Mouse (Mus musculus) testis, adult 10 weeks (tissue): ENCODE data around the gene Gtf2f1. TPM values are rescaled to one million over a fixed set of nuclear protein-coding genes. Genes with fewer than 3 reads are reported as not detected.

Source experiments
- polyA plus RNA-seq: library from polyadenylated mRNA; stranded (reverse); fragments of 350-450 nt; fragmentation: Illumina TruSeq; extraction: RNeasy Lipid Tissue Mini Kit (QIAGEN cat#74804); gene quantifications from one replicate; pipeline ENCODE4 v1.2.3, GENCODE M21; 2014; ENCODE audit warnings: low read depth, low replicate concordance

Gtf2f1 gene
- polyA plus RNA-seq: 22.5 TPM

DNA sequence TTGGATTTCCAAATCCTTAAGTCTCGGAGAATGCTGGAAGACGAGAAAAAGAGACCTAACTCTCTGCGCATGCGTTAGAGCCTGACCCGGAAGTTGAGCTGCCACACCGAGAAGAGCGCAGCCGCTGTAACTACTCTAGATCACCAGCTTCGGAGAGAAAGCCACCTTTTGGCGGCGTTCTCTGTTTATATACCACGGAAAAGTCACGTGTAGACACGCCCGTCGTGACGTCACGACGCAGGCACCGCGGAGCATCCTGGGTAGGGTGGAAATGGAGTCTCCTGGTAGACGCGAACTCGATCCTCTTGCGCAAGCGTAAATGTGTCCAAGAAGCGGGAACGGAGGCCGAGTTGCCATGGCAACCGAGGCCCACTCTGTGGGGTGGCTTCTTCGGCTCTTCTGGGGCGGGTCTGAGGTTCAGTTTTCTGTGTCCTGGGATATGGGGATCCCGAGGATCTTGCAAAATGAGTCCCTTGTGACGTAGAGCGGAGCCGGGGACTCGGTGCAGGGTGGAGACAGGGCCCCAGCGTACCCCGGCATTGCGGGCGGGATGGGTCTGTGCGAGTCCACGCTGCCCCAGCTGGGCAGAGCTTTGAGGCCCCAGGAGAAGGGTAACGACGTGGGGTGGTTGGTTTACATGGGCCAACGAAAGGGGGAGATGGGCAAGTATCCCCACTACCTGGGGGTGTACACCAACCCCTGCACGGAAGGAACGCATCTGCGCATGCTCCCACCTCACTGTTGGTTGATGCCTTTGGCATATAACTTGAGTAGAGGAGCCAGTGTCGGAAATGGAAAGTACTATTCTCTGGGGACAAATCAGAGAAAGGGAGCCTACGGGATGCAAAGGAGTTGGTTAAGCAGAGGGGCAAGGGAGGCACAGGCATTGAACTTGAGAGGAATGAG, at the start of gene Gtf2f1, which contains the start of gene Gm17949:
Gtf2f1 (minus strand) TSS at position 53 of the 906 bp plus-strand sequence.
Gm17949 (plus strand) TSS at position 234 of the 906 bp plus-strand sequence.

GRCm38 (mm10) chr17:57059486-57059977, 48.4 kb upstream of the Gtf2f1 start, which contains the start of gene Slc25a23:
Gene Slc25a23 (minus strand): TSS chr17:57059863.

GRCm38 (mm10) chr17:57058891-57059485, 47.9 kb upstream of the Gtf2f1 start, which contains the start of gene Crb3:
Gene Crb3 (plus strand): TSS chr17:57059105.

DNA sequence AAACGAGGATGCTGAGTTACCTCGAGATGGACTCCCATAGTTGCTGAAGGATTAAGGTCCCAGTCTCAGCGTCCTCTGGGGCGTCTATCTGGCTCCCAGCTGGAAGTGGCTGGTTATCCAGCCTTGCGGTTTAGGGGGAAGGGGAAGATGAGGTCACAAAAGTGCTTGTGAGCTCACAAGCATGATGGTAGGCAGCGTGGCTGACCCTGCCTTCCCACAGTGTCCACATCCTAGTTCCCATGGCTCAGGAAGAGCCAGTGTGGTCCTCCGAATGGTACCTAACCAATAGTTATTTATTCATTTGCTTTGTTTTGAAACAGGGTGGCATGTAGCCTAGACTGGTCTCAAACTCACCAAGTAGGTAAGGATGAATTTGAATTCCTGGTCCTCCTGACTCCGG, 30.5 kb upstream of the Gtf2f1 start, which contains the start of gene Slc25a41:
Slc25a41 (minus strand) TSS at position 101 of the 400 bp plus-strand sequence.

GRCm38 (mm10) chr17:57030931-57031660, 20.0 kb upstream of the Gtf2f1 start, which contains the start of gene Khsrp:
Gene Khsrp (minus strand): TSS chr17:57031522.

DNA sequence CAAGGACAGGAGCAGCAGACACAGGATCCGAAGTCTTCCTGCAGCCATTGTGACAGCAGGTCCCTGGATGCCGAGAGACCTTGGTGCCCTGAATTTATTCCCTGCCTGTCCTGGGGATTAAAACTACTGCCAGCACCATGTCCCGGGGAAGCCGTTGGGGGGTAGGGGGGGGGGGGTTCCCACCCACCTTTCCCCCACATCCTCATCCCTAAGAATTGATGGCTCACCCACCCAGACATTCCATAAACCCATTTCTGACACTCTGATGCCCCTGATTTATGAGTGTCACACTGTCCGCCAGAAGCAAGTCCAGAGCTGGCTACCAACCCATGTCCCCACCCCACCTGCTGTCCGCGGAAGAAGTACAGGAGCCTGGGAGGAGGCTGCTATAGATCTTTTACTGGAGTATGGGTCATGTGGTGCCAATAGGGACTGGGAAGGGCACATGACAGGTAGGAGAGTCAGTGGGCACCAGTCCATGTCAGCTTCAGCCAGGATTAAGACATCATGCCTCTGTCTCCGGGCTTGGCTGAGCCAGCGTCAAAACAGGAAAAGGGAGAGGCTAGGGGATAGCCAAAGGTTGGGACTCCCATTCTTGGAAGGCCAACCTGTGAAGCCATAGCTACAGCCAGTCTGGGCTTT, 11.0 kb downstream of the Gtf2f1 start, which contains the start of gene Pspn:
Pspn (minus strand) TSS at position 51 of the 642 bp plus-strand sequence.

GRCm38 (mm10) chr17:56997029-56997667, 13.9 kb downstream of the Gtf2f1 start, which contains the start of gene Alkbh7:
Gene Alkbh7 (plus strand): TSS chr17:56997339.

DNA sequence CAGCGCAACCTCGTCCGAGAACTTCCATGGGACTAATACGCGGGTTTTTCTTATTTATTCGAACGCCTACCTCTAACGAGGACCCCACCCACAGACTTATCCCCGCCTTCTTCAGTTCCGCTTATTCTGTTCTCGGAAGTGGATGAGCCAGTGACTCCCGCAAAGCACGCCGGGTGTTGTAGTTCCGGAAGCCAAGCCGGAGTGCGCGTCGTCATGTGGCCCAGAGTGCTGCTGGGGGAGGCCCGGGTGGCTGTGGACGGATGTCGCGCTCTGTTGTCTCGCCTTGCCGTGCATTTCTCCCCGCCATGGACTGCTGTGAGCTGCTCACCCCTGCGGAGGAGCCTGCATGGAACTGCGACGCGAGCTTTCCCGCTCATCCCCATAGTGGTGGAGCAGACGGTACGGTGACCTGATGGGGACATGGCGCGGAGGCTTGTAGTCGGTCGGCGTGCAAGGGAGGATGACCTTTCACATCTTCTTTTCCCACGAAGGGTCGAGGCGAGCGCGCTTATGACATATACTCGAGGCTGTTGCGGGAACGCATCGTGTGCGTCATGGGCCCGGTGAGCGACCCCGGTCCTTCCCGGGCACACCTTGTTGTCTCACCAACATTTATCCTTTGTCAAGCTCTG, 20.9 kb downstream of the Gtf2f1 start, which contains the start of gene Clpp:
Clpp (plus strand) TSS at position 191 of the 632 bp plus-strand sequence.

DNA sequence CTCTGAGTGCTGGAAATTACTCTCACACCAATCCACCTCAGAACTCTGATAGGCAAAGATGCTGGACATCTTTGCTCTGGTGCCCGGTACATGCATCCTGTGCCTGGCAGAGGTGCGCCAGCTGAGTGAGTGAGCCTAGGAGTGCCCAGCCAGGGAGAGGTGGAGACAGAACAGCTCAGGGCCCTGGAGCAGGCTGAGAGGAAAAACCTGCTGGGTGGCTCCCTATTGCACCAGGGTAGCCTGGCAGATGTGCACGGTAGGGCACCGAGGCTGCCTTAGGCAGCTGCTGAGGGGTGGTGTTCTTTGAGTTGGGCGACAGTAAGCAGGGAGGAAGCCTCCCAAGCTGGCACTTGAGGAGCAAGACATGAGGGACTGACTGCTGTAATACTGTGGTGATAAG, 29.1 kb downstream of the Gtf2f1 start, which contains the start of gene Acer1:
Acer1 (minus strand) TSS at position 114 of the 400 bp plus-strand sequence.

Other genes with a start within 250 kb of the Gtf2f1 start
- 1.3 TPM for gene Dus3l, start 246.5 kb downstream of the Gtf2f1 start, polyA plus RNA-seq
- gene Prr22, start 241.0 kb downstream of the Gtf2f1 start, polyA plus RNA-seq: not detected
- 13.6 TPM for gene Rfx2, start 180.3 kb downstream of the Gtf2f1 start, polyA plus RNA-seq
- gene Acsbg2, start 136.8 kb downstream of the Gtf2f1 start, polyA plus RNA-seq: 42.7 TPM
- gene 1700061G19Rik, start 135.8 kb downstream of the Gtf2f1 start, polyA plus RNA-seq: 44.1 TPM
- 1.9 TPM for gene Mllt1, start 75.9 kb downstream of the Gtf2f1 start, polyA plus RNA-seq
- not detected for gene Acer1, start 29.2 kb downstream of the Gtf2f1 start, polyA plus RNA-seq
- gene Clpp, start 21.0 kb downstream of the Gtf2f1 start, polyA plus RNA-seq: 0.98 TPM
- 2.4 TPM for gene Alkbh7, start 13.9 kb downstream of the Gtf2f1 start, polyA plus RNA-seq
- gene Pspn, start 11.3 kb downstream of the Gtf2f1 start, polyA plus RNA-seq: not detected
- gene Gm17949, start 181 bp upstream of the Gtf2f1 start, polyA plus RNA-seq: 1.6 TPM
- 6.2 TPM for gene Khsrp, start 20.2 kb upstream of the Gtf2f1 start, polyA plus RNA-seq
- gene Slc25a41, start 30.4 kb upstream of the Gtf2f1 start, polyA plus RNA-seq: 3.7 TPM
- gene Crb3, start 47.8 kb upstream of the Gtf2f1 start, polyA plus RNA-seq: 0.41 TPM
- gene Slc25a23, start 48.6 kb upstream of the Gtf2f1 start, polyA plus RNA-seq: 2.7 TPM
- not detected for gene Dennd1c, start 67.2 kb upstream of the Gtf2f1 start, polyA plus RNA-seq
- gene Tubb4a, start 76.5 kb upstream of the Gtf2f1 start, polyA plus RNA-seq: not detected
- gene Tnfsf9, start 94.0 kb upstream of the Gtf2f1 start, polyA plus RNA-seq: not detected
- not detected for gene Cd70, start 138.5 kb upstream of the Gtf2f1 start, polyA plus RNA-seq
- gene Tnfsf14, start 182.9 kb upstream of the Gtf2f1 start, polyA plus RNA-seq: not detected
- gene C3, start 216.8 kb upstream of the Gtf2f1 start, polyA plus RNA-seq: 10.5 TPM
- gene Gpr108, start 237.2 kb upstream of the Gtf2f1 start, polyA plus RNA-seq: 2.2 TPM
- gene Trip10, start 238.2 kb upstream of the Gtf2f1 start, polyA plus RNA-seq: 0.85 TPM